Mouse (Mus musculus) megakaryocyte, embryonic 14.5 days (primary cell): Measurements from ENCODE around the gene Utp14b.

ENCODE experiments used
- FLI1 ChIP-seq: IDR thresholded peaks from 2 replicates; pipeline ENCODE4 v1.6.1; 2012; ENCODE audit warnings: low read length, inconsistent platforms, mixed read lengths
- GATA1 ChIP-seq: IDR thresholded peaks from 3 replicates; pipeline ENCODE4 v1.6.1; 2012; ENCODE audit warnings: mixed read lengths, low read length, inconsistent platforms, borderline replicate concordance

GRCm38 (mm10) chr1:78624352-78624751 is 33.5 kb upstream of the Utp14b start:
- no peak for TF ChIP-seq GATA1
- TF ChIP-seq FLI1, result no peak
